Mouse (Mus musculus): ENCODE measurements around the gene Cxcr5.

The Cxcr5 gene

DNA sequence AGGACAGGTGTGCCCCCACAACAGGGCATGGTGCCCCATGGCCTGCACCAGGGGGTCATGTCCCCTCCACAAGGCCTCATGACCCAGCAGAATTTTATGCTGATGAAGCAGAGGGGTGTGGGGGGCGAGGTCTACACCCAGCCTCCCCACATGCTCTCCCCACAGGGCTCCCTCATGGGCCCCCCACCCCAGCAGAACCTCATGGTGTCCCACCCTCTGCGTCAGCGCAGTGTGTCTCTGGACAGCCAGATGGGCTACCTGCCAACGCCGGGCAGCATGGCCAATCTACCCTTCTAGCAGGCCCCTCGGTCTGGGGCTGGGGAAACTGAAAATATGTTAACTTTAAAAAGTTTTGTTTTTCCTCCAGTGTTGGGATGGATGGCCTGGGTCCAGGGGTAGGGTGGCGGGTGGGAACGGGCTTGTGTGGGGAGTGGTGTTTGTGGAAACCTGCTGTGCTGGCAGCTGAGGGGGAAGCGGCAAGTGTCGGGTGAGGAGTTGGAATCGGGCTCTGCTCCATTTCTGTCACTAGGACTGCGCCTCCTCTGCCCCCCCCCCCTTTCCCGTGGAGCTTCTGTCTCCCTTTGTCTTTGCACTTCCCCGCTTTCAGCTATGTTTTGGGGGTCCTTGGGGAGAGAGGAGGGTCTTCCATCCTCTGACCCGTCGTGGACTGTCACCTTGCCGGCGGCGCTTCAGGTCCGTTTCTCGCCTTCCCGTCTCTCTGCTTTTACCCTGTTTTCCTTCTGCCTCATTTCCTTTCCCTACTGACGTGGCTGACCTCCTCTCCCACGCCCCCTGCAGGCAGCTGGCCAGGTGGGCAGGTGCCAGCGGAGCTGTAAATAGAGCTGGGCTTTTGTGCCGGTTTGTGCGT is 52.0 kb downstream of the Cxcr5 start:
- peak; percentile 67 for DNase-seq (ENCODE audit: low read depth)

DNA sequence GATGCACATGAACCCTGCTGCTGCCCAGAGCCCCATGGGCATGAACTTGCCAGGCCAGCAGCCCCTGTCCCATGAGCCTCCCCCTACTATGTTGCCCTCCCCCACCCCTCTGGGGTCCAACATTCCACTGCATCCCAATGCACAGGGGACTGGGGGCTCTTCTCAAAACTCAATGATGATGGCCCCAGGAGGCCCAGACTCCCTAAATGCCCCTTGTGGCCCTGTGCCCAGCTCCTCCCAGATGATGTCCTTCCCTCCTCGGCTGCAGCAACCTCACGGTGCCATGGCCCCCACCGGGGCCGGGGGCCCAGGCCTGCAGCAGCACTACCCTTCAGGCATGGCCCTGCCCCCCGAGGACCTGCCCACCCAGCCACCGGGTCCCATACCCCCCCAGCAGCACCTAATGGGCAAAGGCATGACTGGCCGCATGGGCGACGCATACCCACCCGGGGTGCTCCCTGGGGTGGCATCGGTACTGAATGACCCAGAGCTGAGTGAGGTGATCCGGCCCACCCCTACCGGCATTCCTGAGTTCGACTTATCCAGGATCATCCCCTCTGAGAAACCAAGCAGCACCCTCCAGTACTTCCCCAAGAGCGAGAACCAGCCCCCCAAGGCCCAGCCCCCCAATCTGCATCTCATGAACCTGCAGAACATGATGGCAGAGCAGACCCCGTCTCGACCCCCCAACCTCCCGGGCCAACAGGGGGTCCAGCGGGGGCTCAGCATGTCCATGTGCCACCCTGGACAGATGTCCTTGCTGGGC is 52.8 kb downstream of the Cxcr5 start:
- no peak for DNase-seq (ENCODE audit: low read depth)

DNA sequence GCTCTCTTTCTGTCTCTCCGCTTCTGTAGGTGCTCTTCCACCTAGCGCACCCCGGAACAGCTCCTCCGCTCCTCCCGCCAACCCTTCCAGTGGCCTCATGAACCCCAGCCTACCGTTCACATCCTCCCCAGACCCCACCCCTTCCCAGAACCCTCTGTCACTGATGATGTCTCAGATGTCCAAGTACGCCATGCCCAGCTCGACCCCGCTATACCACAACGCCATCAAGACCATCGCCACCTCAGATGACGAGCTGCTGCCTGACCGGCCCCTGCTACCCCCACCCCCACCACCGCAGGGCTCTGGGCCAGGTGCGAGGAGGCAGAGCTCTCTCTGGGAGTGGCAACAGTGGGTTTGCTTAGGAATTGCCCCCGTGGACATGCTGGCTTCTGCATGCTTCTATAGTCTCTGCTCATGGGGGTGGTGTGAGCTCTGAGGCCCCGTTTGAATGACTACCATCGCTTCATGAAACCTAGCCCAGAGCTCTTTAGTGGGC is 53.5 kb downstream of the Cxcr5 start:
- no peak for DNase-seq (ENCODE audit: low read depth)

DNA sequence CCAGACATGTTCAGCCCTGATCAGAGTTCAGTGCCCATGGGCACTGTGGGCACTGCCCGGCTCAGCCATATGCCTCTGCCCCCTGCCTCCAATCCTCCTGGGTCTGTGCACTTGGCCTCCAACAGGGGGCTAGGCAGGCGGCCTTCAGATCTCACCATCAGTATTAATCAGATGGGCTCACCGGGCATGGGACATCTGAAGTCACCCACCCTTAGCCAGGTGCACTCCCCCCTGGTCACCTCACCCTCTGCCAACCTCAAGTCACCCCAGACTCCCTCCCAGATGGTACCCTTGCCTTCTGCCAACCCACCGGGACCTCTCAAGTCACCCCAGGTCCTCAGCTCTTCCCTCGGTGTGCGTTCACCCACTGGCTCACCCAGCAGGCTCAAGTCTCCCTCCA is 54.3 kb downstream of the Cxcr5 start:
- no peak for DNase-seq (ENCODE audit: low read depth)

DNA sequence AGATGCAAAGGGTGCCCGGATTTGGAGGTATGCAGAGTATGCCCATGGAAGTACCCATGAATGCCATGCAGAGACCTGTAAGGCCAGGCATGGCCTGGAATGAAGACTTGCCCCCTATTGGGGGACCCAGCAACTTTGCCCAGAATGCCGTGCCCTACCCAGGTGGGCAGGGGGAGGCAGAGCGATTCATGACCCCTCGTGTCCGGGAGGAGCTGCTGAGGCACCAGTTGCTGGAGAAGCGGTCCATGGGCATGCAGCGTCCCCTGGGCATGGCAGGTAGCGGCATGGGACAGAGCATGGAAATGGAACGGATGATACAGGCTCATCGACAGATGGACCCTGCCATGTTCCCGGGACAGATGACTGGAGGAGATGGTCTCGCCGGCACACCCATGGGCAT is 55.1 kb downstream of the Cxcr5 start:
- DNase-seq (ENCODE audit: low read depth) = no peak

DNA sequence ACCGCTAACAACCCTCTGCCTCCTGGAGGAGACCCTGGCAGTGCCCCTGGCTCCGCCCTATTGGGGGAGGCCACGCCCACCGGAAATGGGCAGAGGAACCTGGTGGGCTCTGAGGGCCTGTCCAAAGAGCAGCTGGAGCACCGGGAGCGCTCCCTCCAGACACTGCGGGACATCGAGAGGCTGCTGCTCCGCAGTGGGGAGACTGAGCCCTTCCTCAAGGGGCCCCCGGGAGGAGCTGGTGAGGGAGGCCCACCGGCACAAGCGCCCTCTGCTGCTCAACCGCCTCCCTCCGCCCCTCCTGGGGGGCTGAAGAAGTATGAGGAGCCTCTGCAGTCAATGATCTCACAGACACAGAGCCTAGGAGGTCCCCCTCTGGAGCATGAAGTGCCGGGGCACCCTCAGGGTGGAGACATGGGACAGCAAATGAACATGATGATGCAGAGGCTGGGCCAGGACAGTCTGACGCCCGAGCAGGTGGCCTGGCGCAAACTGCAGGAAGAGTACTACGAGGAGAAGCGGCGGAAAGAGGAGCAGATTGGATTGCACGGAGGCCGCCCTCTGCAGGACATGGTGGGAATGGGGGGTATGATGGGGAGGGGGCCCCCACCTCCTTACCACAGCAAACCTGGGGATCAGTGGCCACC is 55.7 kb downstream of the Cxcr5 start:
- no peak for DNase-seq (ENCODE audit: low read depth)

DNA sequence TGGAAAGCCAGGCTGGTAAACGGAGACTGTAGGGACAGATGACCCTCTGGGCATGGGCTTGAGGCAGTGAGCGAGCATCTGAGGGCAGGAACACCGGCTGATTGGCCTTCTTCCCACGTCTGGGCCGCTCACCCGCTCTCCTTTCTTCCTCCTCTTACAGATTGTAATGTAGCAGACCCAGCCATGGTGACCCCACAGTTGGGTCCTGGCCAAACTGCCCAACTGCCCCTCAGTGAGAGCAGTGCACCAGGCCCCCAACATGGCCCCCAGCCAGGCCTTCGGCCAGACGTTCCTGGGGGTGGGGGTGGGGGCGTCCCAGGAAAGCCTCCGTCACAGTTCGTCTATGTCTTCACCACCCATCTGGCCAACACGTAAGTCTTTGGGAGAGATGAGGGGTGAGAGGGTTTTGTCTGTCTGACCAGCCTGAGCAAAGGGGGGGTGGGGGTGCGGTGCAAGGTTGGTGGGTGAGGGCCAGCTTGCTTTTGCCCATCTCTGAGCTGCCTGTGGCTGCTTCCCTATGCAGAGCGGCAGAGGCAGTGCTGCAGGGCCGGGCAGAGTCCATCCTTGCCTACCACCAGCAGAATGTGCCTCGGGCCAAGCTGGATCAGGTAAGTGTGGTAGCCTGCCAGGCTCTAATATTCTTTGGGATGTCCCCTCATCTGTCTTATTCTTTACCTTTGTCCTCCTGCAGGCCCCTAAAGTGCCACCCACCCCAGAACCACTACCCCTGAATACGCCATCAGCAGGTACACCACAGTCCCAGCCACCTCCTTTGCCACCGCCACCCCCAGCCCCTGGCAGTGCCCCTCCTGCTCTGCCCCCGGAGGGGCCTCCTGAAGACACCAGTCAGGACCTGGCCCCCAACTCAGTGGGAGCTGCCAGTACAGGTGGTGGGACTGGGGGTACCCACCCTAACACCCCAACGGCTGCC is 56.5 kb downstream of the Cxcr5 start:
- no peak for DNase-seq (ENCODE audit: low read depth)

DNA sequence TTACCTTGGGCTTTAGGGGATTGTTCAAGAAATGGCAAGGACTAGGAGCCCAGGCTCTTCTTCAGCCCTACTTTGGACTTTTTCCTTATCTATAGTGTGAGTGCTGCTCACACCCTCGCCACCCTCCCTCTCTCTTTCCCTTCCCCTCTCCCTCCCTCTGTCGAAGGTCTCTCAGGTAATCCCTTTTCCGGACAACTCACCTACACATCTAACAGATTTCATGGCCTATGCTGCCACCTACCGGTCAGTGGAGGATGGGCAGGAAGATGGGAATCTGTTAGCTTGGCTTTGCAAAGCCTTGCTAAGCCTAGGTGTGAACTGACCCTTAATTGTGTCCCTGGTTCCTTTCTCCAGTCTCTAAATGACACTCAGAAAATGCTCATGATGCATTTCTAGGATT is 59.7 kb downstream of the Cxcr5 start:
- DNase-seq (ENCODE audit: low read depth) = peak; percentile 65

DNA sequence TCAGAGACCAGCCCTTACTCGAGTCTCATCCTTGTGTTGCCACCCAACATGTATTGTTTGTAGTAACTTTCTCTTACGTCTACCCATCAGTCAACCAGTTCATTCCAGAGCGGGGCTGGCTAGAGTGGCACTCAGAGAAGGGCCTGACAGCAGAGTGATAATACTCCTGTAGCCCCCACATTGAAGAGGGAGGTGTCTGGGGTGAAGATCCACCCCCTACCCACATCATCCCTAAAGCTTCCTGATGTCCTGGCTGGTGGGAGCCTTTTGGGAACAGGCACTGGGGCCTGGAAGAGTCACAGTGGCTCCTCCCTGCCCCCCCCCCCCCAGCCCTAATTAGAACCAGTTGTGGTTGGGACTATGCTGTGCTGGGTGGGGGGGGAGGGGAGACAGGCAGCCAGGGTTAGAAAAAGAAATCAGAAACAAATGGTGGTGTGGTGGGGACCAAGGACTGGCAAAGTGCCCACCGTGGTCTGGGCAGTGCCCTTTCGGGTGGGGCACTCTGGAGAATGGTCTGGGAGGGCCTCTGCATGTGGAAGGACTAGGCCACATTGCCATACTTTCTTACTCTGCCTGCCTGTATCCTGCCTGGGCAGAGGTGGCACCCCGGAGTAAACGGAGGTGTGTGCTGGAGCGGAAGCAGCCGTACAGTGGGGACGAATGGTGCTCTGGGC is 60.3 kb downstream of the Cxcr5 start:
- DNase-seq (ENCODE audit: low read depth) = no peak

DNA sequence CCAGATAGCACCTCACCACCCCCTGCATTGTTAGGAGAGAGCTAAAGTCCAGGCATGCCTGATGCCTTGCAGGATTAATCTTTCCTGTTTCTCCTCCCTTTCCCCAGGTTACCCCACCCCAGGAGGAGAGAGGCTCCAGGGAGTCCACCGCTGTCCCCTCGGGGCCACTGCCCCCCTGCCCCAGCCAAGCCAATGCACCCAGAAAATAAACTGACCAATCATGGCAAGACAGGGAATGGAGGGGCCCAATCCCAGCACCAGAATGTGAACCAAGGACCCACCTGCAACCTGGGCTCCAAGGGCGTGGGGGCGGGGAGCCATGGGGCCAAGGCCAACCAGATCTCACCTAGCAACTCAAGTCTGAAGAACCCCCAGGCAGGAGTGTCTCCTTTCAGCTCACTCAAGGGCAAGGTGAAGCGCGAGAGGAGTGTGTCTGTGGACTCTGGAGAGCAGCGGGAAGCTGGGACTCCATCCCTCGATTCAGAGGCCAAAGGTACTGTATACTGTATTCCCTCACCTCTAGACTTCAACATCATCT is 61.0 kb downstream of the Cxcr5 start:
- no peak for DNase-seq (ENCODE audit: low read depth)

DNA sequence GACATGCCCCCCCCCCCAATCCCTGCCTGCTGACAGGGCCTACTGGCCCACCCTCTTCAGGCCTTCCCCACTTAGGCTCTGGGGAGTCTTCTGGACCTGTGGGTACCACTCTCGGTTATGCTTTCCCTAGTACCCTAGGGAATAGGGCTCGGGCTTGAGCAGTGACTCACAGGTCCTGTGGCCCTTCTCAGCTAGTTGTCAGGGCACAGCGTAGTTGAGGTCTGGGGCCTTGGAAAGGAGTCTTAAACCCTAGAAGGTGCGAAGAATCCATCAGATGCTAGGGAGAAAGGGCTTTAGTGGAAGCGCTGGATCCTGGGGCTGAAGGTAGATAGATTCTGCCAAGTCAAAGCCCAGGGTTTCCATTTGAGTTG is 61.5 kb downstream of the Cxcr5 start:
- DNase-seq (ENCODE audit: low read depth) = no peak

DNA sequence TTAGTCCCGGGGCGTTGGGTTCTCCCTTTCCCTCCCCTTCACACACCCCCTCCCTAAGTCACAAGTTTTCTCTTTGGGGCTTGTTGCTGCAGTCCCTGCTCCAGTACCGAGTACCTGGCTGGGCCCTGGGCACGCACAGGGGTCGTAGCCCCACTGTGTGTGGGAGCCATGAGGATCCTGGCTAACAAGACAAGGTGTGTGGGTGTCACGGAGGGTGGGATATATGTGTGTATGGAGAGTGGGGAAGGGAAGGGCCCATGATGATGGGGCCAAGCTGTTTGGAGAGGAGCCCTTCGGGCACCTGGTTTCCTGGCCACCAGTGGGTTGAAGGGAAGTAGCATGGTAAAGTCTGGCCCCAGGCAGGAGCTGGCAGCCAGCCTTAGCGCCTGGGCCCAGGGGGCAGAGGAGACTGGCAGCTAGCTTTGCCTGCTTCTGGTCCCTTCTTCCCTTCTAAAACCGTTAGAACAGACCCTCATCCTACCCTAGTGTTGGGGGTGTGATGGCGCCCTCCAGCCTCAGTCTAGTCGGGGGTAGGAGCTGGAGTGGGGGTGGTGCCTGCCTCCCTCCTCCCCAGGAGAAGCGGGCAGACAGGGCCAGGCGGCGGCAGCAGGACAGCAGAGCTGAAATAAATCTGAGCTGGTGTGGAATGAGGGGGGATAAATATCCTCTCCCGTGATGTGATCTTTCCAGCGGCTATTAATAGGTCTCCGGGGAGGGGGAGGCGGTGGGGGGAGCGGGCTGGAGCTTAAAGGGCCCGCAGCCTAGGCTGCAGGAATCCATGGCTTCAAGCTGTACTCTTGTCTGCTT is 62.1 kb downstream of the Cxcr5 start:
- DNase-seq (ENCODE audit: low read depth) = no peak

DNA sequence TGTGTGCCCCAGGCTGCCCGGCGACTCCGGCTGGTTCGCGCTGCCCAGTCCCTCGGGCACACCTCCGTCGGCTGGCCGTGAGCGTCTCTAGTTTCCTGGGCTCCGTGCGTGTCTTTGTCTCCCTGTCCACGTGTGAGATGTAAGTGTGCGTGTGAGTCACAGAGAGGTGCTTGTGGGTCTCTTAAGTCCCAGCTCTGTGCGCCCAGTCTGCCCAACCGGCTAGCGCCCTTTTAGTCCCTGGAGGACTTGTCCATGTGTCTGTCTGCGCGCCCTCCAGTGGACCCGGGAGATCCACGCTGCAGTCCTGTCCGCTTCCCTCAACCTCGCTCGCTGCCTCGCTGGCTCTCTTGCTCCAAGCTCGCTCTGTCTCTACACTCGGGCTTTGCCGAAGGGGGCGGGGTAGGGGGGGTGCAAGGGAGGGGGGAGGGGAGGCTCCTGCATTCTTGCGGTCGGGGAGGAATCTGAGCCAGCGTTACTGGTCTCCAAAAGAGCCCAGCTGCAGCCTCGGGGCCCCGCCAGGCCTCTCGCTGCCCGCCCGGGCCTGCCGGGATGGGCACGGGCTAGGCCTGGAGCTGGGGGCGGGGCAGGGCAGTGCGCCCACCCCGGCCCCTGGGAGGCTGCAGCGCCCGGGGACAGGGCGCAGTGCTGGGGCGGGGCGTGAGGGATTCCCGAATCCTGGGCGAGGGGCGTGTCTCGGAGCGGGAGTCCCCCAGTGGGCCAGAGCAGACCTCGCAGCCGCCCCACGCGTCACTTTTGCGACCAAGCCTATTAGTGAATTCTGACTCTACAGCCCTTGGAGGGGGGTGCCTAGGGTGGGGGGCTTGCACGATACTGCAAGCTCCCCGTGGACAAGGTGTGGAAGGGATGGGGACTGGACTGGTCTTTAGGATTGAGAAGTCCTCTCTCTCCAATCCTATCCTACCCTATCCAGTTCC is 63.0 kb downstream of the Cxcr5 start:
- DNase-seq (ENCODE audit: low read depth) = no peak

DNA sequence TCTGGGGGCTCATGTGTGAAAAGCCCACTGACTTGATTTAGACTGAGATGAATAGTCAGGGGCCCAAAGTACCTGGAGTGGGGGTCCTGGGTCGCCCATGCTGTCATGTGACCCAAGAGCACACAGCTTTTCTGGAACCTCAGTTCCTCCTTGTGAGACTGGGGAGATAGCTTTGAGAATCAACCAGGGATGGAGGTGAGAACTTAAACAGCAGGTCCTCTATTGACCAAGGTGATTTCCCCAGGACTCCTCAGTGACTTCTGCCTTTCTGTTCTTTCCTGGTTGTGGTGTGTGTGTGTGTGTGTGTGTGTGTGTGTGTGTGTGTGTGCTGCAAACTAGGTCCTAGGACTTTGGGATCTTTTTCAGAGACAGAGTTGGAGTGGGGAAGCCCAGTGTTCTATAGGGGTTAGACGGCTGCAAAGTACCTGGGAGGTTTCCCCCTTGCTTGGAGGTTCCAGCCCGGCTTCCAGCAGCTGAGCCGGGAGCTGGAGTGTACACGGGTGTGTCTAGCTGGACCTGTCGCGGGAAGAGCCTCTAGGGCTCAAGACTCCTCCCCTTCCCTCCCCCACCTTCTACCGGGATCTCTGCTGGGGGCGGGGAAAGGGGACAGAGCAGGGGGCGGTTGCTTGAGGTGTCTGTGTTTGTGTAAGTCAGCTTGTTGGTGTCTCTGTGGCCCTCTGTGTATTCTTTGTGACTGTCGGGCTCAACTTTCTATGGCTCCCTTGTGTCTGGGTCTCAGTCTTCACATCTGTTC is 63.9 kb downstream of the Cxcr5 start:
- no peak for DNase-seq (ENCODE audit: low read depth)

DNA sequence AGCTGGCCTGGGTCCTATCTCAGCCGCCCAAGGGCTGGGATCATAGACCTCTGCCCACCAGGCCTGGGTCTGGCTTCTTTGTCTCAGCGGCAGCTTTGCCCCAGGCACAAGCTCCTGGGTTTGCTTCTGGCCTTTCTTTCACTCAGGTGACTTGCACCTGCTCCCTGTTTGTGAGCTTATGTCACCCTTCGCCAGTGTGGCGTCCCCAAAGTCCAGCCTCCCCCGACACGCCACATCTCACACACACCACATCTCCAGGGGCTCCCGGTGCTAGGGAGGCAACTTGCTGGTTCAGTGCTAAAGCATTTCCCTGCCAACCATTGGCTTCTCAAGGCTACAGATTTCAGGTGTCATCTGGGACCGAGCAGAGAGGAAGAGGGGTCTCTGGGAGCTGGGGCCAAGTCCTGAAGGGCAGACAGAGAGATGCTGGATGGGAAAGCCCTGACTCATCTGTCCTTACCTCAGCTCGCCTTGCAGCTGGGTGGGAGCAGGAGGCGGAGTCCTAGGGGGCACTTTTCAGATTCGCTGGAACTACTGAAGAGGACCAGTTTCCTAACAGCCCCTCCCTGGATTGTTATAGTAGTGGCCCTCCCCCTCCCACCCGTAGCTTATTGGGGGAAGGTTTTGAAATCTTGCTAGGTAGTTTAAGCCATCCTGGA is 64.7 kb downstream of the Cxcr5 start:
- DNase-seq (ENCODE audit: low read depth) = no peak

DNA sequence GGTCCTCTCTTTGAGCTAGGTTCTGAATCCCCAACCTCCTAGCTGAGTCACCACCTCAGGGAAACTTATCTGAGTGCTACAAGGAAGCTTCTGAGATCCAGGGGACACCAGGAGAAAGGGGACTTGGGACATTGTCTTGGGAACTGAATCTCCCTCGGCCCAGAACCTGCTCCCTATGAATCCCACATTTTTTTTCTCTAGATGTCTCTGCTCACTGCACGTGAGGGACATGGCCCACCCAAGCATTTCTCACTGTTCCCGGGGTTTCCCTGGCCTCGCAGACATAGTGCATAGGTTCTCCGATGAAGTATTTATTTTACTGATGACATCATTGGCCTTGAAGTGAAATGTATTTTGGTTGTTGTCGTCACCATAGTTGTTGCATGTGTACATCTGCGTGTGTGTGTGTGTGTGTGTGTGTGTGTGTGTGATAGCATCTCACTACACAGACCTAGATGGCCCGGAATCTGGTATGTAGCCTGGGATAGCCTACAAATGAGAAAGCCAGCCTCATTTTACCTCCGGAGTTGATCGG is 65.8 kb downstream of the Cxcr5 start:
- no peak for DNase-seq (ENCODE audit: low read depth)
